Mouse (Mus musculus): Measurements from ENCODE around the gene Knstrn.

DNA sequence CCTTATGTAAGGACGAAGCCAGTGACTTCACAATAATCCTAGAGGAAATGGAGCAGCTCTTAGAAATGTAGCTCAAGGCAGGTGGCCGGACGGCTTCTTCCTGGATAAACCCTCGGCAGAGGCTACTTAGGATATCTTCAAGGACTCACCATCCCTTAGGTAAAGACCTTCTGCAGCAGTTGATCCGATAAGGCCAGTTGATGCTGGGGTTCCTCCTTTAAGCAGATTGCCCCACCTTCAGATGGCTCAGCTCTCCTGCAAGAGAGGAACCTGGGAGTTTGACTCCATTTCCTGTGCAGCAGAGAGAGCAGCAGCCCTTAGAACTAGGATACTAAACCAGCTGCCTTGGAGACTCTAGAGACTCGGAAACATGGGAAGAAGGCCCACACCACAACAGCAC lies 20.3 kb downstream of the Knstrn start:
- TF ChIP-seq CTCF (IDR thresholded peaks at IDR 0.05; ENCODE audit: low read depth) (no peak), EP300 (optimal IDR thresholded peaks at IDR 0.05) (no peak)

All from stomach, postnatal 0 days (tissue).